Mouse (Mus musculus): Measurements from ENCODE around the gene 4933415F23Rik.

4933415F23Rik gene

GRCm38 (mm10) chr1:23102021-23102420 lies at the start of gene 4933415F23Rik:
Gene 4933415F23Rik (minus strand): TSS chr1:23102253.
- DNase-seq (ENCODE audit: low spot score): no peak

GRCm38 (mm10) chr1:23151722-23152121 lies 49.7 kb upstream of the 4933415F23Rik start:
- no peak for DNase-seq (ENCODE audit: low spot score)

- DNase-seq (ENCODE audit: low spot score): no peak
These were observed 44.3 kb upstream of the 4933415F23Rik start for GRCm38 (mm10) chr1:23146198-23146873.

GRCm38 (mm10) chr1:23141121-23141811 lies 39.2 kb upstream of the 4933415F23Rik start:
- DNase-seq (ENCODE audit: low spot score): no peak

GRCm38 (mm10) chr1:23140530-23140929 lies 38.5 kb upstream of the 4933415F23Rik start:
- peak; percentile 75 for DNase-seq (ENCODE audit: low spot score)

GRCm38 (mm10) chr1:23120901-23121300 lies 18.8 kb upstream of the 4933415F23Rik start:
- no peak for DNase-seq (ENCODE audit: low spot score)

GRCm38 (mm10) chr1:23119406-23119805 lies 17.4 kb upstream of the 4933415F23Rik start:
- DNase-seq (ENCODE audit: low spot score): no peak

GRCm38 (mm10) chr1:23117423-23117822 lies 15.4 kb upstream of the 4933415F23Rik start:
- DNase-seq (ENCODE audit: low spot score): no peak

GRCm38 (mm10) chr1:23109191-23109590 lies 7.1 kb upstream of the 4933415F23Rik start:
- no peak for DNase-seq (ENCODE audit: low spot score)

- no peak for DNase-seq (ENCODE audit: low spot score)
These were observed 828 bp upstream of the 4933415F23Rik start for GRCm38 (mm10) chr1:23102881-23103280.

GRCm38 (mm10) chr1:23099791-23100190 lies 2.3 kb downstream of the 4933415F23Rik start:
- DNase-seq (ENCODE audit: low spot score): no peak

- DNase-seq (ENCODE audit: low spot score): no peak
These were observed 3.6 kb downstream of the 4933415F23Rik start for GRCm38 (mm10) chr1:23098451-23098850.

- no peak for DNase-seq (ENCODE audit: low spot score)
These were observed 4.1 kb downstream of the 4933415F23Rik start for GRCm38 (mm10) chr1:23097996-23098395.

- no peak for DNase-seq (ENCODE audit: low spot score)
These were observed 34.3 kb downstream of the 4933415F23Rik start for GRCm38 (mm10) chr1:23067715-23068114.

GRCm38 (mm10) chr1:23064717-23065475 lies 37.2 kb downstream of the 4933415F23Rik start:
- DNase-seq (ENCODE audit: low spot score): no peak

- no peak for DNase-seq (ENCODE audit: low spot score)
These were observed 38.1 kb downstream of the 4933415F23Rik start for GRCm38 (mm10) chr1:23063946-23064345.

- peak; percentile 91 for DNase-seq (ENCODE audit: low spot score)
These were observed 40.3 kb downstream of the 4933415F23Rik start for GRCm38 (mm10) chr1:23061614-23062373.

GRCm38 (mm10) chr1:23060056-23060455 lies 42.0 kb downstream of the 4933415F23Rik start:
- no peak for DNase-seq (ENCODE audit: low spot score)
